Mouse (Mus musculus): Measurements from ENCODE around the gene BC048562. TPM values are rescaled to one million over a fixed set of nuclear protein-coding genes. Genes with fewer than 3 reads are reported as not detected.

BC048562 gene
- polyA plus RNA-seq, 1 experiment from 2014 or later: not detected

DNA sequence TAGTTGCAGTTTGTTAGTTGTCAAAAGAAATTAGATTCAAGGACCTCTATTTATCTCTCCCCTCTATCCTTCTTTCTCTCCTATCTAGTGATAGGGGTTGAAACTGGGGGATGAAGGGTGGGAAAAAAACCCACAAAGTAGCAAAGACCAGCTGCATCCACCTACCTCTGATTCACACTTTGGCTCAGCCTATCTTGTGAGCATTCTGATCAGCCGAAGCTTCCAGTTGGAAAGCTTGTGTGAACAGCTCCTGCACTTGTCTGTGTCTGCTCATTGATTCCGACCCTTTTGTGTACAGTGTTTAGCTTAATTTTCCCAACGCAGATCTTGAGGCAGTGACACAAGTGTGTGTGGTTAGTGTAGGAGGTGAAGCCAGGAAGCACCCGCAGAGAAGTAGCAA lies 17.2 kb downstream of the BC048562 start:
- 58% methylated on average over 4 of the region's 4 CpGs for WGBS
- Histone ChIP-seq H3K4me1 (ENCODE audit: control insufficient read depth, insufficient read depth, low read length) (peaks cover 36% of the 10 kb centered on the region), H3K9ac (ENCODE audit: low read depth, low read length) (peak overlapping the region; percentile 74), H3K36me3 (ENCODE audit: control insufficient read depth, insufficient read depth, low read length) (peaks cover 7% of the 10 kb centered on the region), H3K27ac (replicated peaks; ENCODE audit: low read depth, low read length) (peak overlapping the region; percentile 79), H3K4me2 (ENCODE audit: low read depth, low read length) (peak overlapping the region; percentile 78), H3K27me3 (replicated peaks; ENCODE audit: control insufficient read depth, insufficient read depth, low read length) (no peaks in the 10 kb centered on the region), H3K9me3 (ENCODE audit: control insufficient read depth, low read length) (no peaks in the 10 kb centered on the region), H3K4me3 (ENCODE audit: low read depth, low read length) (peak overlapping the region; percentile 60)
- DNase-seq (ENCODE audit: low spot score) (peak; percentile 25), ATAC-seq (ENCODE audit: low read depth) (no peak)

DNA sequence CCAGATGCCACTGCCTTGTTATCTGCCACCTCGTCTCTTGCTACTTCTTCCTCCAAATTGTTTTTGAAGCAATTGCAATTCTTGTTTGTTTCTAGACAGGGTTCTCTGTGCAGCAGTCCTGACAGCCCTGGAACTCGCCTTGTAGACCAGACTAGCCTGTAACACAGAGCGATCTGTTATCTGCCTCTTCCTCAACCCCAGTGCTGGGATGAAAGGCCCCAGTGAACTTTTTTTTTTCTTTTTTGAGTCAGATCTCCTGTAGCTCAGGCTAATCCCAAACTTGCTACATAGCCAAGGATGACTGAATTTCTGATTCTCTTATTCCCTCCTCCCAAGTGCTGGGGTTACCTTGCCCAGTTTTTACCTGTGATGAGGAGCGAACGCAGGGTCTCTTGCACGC lies 18.1 kb downstream of the BC048562 start:
- Histone ChIP-seq H3K36me3 (ENCODE audit: control insufficient read depth, insufficient read depth, low read length) (no peaks in the 10 kb centered on the region), H3K4me1 (ENCODE audit: control insufficient read depth, insufficient read depth, low read length) (peaks cover 33% of the 10 kb centered on the region), H3K4me2 (ENCODE audit: low read depth, low read length) (no peak overlapping the region), H3K9me3 (ENCODE audit: control insufficient read depth, low read length) (no peaks in the 10 kb centered on the region), H3K4me3 (ENCODE audit: low read depth, low read length) (no peak overlapping the region), H3K9ac (ENCODE audit: low read depth, low read length) (no peak overlapping the region), H3K27me3 (replicated peaks; ENCODE audit: control insufficient read depth, insufficient read depth, low read length) (no peaks in the 10 kb centered on the region), H3K27ac (replicated peaks; ENCODE audit: low read depth, low read length) (no peak overlapping the region)
- WGBS: 87% methylated on average over 6 of the region's 6 CpGs
- ATAC-seq (ENCODE audit: low read depth) (no peak), DNase-seq (ENCODE audit: low spot score) (no peak)

DNA sequence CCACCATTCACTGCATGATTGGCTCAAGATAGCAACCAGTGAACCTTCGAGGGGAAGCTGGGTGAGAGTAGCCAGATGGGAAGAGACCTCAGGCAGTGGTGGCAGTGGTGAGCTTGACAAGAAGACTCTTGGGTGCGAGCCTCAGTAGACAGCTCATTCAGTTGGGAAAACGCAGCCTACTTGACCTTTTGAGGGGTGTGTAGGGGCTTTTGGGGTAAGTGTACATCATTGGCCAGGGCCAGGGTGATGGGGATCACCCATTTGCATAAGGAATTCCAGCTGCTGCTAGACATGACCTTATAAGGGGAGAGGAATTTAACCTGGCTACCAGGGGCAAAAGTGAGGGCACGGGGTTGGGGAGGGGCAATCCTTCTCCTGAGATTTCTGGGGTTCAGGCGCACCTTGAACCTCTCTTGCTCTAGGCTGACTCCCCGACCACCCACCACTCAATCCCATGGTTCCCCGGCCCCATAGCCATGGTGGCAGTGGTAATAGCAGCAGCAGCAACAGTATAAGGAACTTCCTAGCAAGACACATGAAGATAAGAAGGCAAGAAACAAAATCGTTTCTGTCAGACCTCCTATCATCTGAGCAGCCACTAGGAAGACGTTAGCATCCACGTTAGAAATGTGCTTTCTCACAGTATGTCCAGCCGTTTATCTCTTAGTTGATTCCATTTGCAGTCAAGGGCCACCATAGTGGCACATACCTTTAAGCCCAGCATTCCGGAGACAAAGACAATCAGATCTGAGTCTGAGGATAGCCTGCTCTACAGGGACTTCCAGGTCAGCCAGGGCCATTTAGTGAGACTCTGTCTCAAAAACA lies 19.7 kb downstream of the BC048562 start:
- DNase-seq (ENCODE audit: low spot score) (no peak), ATAC-seq (ENCODE audit: low read depth) (no peak)
- Histone ChIP-seq H3K4me3 (ENCODE audit: low read depth, low read length) (no peak overlapping the region), H3K27me3 (replicated peaks; ENCODE audit: control insufficient read depth, insufficient read depth, low read length) (no peaks in the 10 kb centered on the region), H3K4me1 (ENCODE audit: control insufficient read depth, insufficient read depth, low read length) (peaks cover 21% of the 10 kb centered on the region), H3K9ac (ENCODE audit: low read depth, low read length) (no peak overlapping the region), H3K9me3 (ENCODE audit: control insufficient read depth, low read length) (no peaks in the 10 kb centered on the region), H3K4me2 (ENCODE audit: low read depth, low read length) (no peak overlapping the region), H3K36me3 (ENCODE audit: control insufficient read depth, insufficient read depth, low read length) (no peaks in the 10 kb centered on the region), H3K27ac (replicated peaks; ENCODE audit: low read depth, low read length) (no peak overlapping the region)
- WGBS: 76% methylated on average over 12 of the region's 12 CpGs

DNA sequence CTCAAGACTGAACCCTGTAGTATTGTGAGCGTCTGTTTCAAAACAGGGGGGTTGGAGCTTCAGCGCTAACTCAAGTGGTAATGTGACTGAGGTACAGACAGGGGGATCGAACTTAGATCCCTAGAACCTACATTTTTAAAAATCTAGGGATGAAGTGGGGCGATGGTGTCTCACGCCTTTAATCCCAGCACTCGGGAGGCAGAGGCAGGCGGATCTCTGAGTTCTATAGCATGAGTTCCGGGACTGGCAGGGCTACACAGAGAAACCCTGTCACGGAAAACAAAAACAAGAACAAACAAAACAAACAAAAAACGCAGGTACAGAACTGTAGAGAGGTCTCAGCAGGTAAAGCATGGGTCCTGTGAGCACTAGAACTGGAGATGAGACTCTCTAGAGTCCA lies 20.7 kb downstream of the BC048562 start:
- Histone ChIP-seq H3K4me2 (ENCODE audit: low read depth, low read length) (no peak overlapping the region), H3K27ac (replicated peaks; ENCODE audit: low read depth, low read length) (no peak overlapping the region), H3K36me3 (ENCODE audit: control insufficient read depth, insufficient read depth, low read length) (no peaks in the 10 kb centered on the region), H3K4me1 (ENCODE audit: control insufficient read depth, insufficient read depth, low read length) (peaks cover 24% of the 10 kb centered on the region), H3K9me3 (ENCODE audit: control insufficient read depth, low read length) (no peaks in the 10 kb centered on the region), H3K27me3 (replicated peaks; ENCODE audit: control insufficient read depth, insufficient read depth, low read length) (no peaks in the 10 kb centered on the region), H3K4me3 (ENCODE audit: low read depth, low read length) (no peak overlapping the region), H3K9ac (ENCODE audit: low read depth, low read length) (no peak overlapping the region)
- 86% methylated on average over 10 of the region's 10 CpGs for WGBS
- DNase-seq (ENCODE audit: low spot score) (no peak), ATAC-seq (ENCODE audit: low read depth) (no peak)

DNA sequence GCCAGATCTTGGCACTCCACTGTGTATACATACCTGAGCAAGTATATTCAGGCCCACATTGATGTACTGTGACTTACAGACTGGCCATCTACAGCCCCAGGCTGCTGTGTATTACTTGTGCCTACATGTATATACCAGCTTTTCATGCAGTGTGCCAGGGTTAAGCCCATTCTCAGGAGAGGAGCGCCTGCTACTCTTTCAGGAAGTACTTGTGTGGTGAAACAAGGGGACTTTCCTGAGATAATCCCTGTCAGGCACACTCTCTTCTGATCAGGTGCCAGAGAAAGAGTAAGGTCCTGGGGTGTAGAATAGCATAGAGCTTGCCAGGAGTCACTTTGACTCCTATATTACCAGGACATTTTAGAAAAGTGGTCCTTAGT lies 23.6 kb downstream of the BC048562 start:
- Histone ChIP-seq H3K4me1 (ENCODE audit: control insufficient read depth, insufficient read depth, low read length) (peaks cover 12% of the 10 kb centered on the region), H3K27ac (replicated peaks; ENCODE audit: low read depth, low read length) (peak overlapping the region; percentile 82), H3K9me3 (ENCODE audit: control insufficient read depth, low read length) (no peaks in the 10 kb centered on the region), H3K4me3 (ENCODE audit: low read depth, low read length) (peak overlapping the region; percentile 80), H3K4me2 (ENCODE audit: low read depth, low read length) (peak overlapping the region; percentile 84), H3K36me3 (ENCODE audit: control insufficient read depth, insufficient read depth, low read length) (peaks cover 24% of the 10 kb centered on the region), H3K27me3 (replicated peaks; ENCODE audit: control insufficient read depth, insufficient read depth, low read length) (no peaks in the 10 kb centered on the region), H3K9ac (ENCODE audit: low read depth, low read length) (no peak overlapping the region)
- 79% methylated on average over 1 of the region's 1 CpGs for WGBS
- DNase-seq (ENCODE audit: low spot score) (no peak), ATAC-seq (ENCODE audit: low read depth) (peak; percentile 17; the same call in 1 of the 2 replicates)

DNA sequence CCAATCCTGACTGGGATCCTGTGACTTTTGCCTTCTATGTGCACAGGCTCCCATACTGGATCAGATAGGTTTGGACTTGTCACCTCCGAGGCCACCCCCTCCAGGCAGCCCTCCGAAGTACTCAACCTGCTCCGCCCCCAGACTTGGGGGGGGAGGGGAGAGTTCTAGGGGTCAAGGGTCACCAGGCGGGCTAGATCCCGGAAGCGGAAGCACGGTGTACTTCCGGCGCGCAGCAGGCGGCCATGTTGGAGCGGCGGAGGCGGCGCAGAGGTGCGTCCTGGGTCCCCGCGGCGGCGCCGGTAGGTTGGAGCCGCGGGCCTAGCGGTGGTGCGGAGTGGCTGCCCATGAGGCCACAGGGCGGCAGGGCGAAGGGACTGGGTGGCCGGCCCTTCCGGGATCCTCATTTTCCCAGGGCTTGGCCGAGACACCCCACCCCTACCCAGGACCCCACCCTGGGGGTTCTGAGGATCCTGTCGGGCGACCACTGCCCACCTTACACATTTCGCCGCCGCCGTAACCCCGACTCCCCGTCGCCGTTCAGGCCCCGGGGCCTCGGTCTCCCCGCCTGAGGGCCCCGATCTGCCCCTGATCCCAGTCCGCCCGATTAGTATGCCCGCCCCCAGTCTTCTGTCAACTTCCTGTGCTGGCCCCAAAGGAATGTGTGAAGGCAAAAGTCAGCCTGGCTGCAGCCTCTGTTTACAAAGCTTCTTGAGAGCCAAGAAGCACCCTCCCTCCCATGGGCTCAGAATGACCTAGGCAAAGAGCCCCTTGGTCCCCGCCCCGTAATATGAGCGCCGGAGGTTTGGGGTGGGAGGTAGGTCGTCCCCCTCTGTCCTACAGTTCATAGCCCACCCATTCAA lies 24.3 kb downstream of the BC048562 start, which contains the start of gene Ccdc71:
Gene Ccdc71 (plus strand): TSS at position 209 of the 860 bp plus-strand sequence.
- peak within 1 kb of the TSS; percentile 80 for H3K4me3 ChIP-seq (ENCODE audit: low read depth, low read length)
- under 1% methylated on average over 40 of the region's 52 CpGs for WGBS

DNA sequence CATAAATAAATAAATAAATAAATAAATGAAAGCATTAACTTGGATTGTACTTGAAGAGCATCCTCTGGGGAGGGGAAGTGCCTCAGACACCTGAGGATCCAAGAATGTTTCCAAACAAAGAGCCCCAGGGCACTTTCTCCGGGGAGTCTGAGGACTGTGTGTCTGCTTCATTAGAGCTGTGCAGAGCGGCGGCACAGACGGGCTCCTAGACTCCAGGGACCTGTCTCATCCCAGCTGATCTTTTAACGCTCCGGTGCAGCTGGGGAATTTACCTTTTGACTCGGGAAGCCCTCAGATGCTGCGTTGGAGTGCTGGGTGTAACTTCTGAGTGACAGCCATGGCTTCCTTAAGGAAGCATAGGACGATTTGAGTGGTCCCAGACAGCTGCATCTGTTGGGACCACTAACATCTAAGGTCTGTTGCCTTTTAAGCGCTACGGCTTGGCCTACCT lies 24.9 kb downstream of the BC048562 start, which contains the start of gene Klhdc8b:
Gene Klhdc8b (minus strand): TSS at position 401 of the 451 bp plus-strand sequence.
- Histone ChIP-seq H3K36me3 (ENCODE audit: control insufficient read depth, insufficient read depth, low read length) (peaks cover 37% of the 10 kb centered on the region), H3K4me3 (ENCODE audit: low read depth, low read length) (peak within 1 kb of the TSS; percentile 80), H3K4me1 (ENCODE audit: control insufficient read depth, insufficient read depth, low read length) (peaks cover 12% of the 10 kb centered on the region), H3K27ac (replicated peaks; ENCODE audit: low read depth, low read length) (peak within 1 kb of the TSS; percentile 82), H3K9ac (ENCODE audit: low read depth, low read length) (peak within 1 kb of the TSS; percentile 88), H3K9me3 (ENCODE audit: control insufficient read depth, low read length) (no peaks in the 10 kb centered on the region), H3K4me2 (ENCODE audit: low read depth, low read length) (peak within 1 kb of the TSS; percentile 84), H3K27me3 (replicated peaks; ENCODE audit: control insufficient read depth, insufficient read depth, low read length) (no peaks in the 10 kb centered on the region)
- 14% methylated on average over 11 of the region's 11 CpGs for WGBS
- DNase-seq (ENCODE audit: low spot score) (peak; percentile 65), ATAC-seq (ENCODE audit: low read depth) (peak; percentile 56)

More for the DNA sequence above, 24.3 kb downstream of the BC048562 start, which contains the start of gene Ccdc71:
- Histone ChIP-seq H3K9me3 (ENCODE audit: control insufficient read depth, low read length) (no peaks in the 10 kb centered on the region), H3K27me3 (replicated peaks; ENCODE audit: control insufficient read depth, insufficient read depth, low read length) (no peaks in the 10 kb centered on the region), H3K4me1 (ENCODE audit: control insufficient read depth, insufficient read depth, low read length) (peaks cover 12% of the 10 kb centered on the region), H3K9ac (ENCODE audit: low read depth, low read length) (peak within 1 kb of the TSS; percentile 88), H3K27ac (replicated peaks; ENCODE audit: low read depth, low read length) (peak within 1 kb of the TSS; percentile 82), H3K36me3 (ENCODE audit: control insufficient read depth, insufficient read depth, low read length) (peaks cover 31% of the 10 kb centered on the region), H3K4me2 (ENCODE audit: low read depth, low read length) (peak within 1 kb of the TSS; percentile 84)
- ATAC-seq (ENCODE audit: low read depth) (peak; percentile 83), DNase-seq (ENCODE audit: low spot score) (peak; percentile 90)

DNA sequence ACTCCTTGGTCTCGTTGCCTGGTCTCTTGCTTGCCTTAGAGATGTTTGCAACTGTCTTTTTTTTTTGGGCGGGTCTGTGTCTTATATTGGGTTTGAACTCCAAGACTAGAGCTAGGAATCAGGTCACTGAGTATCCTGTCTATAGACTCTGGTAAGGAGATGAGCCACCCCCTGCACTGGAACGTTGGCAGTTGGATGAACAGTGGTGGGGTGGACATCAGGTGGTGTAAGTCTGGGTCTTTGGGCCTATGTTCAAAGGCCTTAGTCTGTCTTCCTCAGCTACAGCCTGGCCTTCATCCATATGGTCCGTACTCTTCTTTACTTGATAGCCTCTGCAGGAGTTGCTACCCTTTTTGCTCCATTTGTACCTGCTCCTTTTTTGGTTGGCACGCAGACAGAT lies 25.4 kb downstream of the BC048562 start:
- ATAC-seq (ENCODE audit: low read depth): no peak
- H3K27ac ChIP-seq (replicated peaks; ENCODE audit: low read depth, low read length): no peak overlapping the region
- H3K27me3 ChIP-seq (replicated peaks; ENCODE audit: control insufficient read depth, insufficient read depth, low read length): no peaks in the 10 kb centered on the region
- WGBS: 83% methylated on average over 5 of the region's 5 CpGs
- peak overlapping the region; percentile 88 for H3K9ac ChIP-seq (ENCODE audit: low read depth, low read length)
- DNase-seq (ENCODE audit: low spot score): no peak
- H3K36me3 ChIP-seq (ENCODE audit: control insufficient read depth, insufficient read depth, low read length): peaks cover 39% of the 10 kb centered on the region
- H3K4me3 ChIP-seq (ENCODE audit: low read depth, low read length): peak overlapping the region; percentile 80
- H3K9me3 ChIP-seq (ENCODE audit: control insufficient read depth, low read length): no peaks in the 10 kb centered on the region
- H3K4me1 ChIP-seq (ENCODE audit: control insufficient read depth, insufficient read depth, low read length): peaks cover 12% of the 10 kb centered on the region
- peak overlapping the region; percentile 84 for H3K4me2 ChIP-seq (ENCODE audit: low read depth, low read length)

All from embryonic facial prominence, embryonic 14.5 days (tissue).